Mouse (Mus musculus) gastrocnemius, adult 8-10 months (tissue): Measurements from ENCODE around the gene Tcf12. TPM values are rescaled to one million over a fixed set of nuclear protein-coding genes. Genes with fewer than 3 reads are reported as not detected.

ENCODE experiments used
- DNase-seq, 2 experiments: peaks; one replicate each; pipeline ENCODE4 v3.0.0; 2022; ENCODE audit warnings: low spot score in 2 of 2
- microRNA-seq: library from miRNA; unstranded; fragments of <30 nt; microRNA quantifications from one replicate; pipeline ENCODE4 v1.2.0, GENCODE M21; 2022
- total RNA-seq, 4 experiments: library from RNA; stranded (reverse); gene quantifications; 2 replicates each; pipeline ENCODE4 v1.2.4; 2022

Tcf12 gene
- total RNA-seq, 4 experiments from 2014 or later = 16.6 to 26.1 (median 23.5) TPM

GRCm38 (mm10) chr9:71806422-71806805 is 305.3 kb downstream of the Tcf12 start:
- peak; percentile 35 to 58 for DNase-seq

- no peak for DNase-seq
These were observed 305.8 kb downstream of the Tcf12 start for GRCm38 (mm10) chr9:71805646-71806421.

- DNase-seq = no peak
These were observed 307.6 kb downstream of the Tcf12 start for GRCm38 (mm10) chr9:71804116-71804515.

GRCm38 (mm10) chr9:71803281-71803680 is 308.4 kb downstream of the Tcf12 start:
- no peak for DNase-seq

GRCm38 (mm10) chr9:71799598-71799997 is 312.1 kb downstream of the Tcf12 start:
- DNase-seq = no peak

GRCm38 (mm10) chr9:71798176-71798575 is 313.5 kb downstream of the Tcf12 start:
- DNase-seq = no peak

Small RNA genes lying within 50 kb of the gene (microRNA-seq; reads per million reads assigned to microRNA genes)
- not detected for gene Gm27450

Other genes starting within 250 kb of the Tcf12 start
- gene Zfp280d, start 163.0 kb upstream of the Tcf12 start, total RNA-seq = 10 to 100 TPM; 16.5 to 21.0 (median 18.7) TPM